Mouse (Mus musculus) heart, embryonic 14.5 days (tissue): ENCODE measurements around the gene Id3. TPM values are rescaled to one million over a fixed set of nuclear protein-coding genes. Genes with fewer than 3 reads are reported as not detected.

Experiments
- ATAC-seq: fragments of 200-750 bp; cut with Nextera tagmentation; 2 replicates; pipeline ENCODE4 v1.8.0; 2017; ENCODE audit warnings: low read depth, moderate TSS enrichment; ENCODE audit not compliant: insufficient number of reproducible peaks, insufficient read depth, low FRiP score
- H3K27ac ChIP-seq, 2 experiments: fragments of 200-500 bp in 1 of 2; fragments of 300-500 bp in 1 of 2; sonication (generic) in 1 of 2; replicated peaks in 1 of 2; 2 replicates each; pipeline ENCODE4 v1.5.1; 2012 to 2014; ENCODE audit warnings: low read depth in 2 of 2, low read length in 2 of 2, control low read depth in 1 of 2, mild to moderate bottlenecking in 1 of 2, mixed read lengths in 1 of 2; ENCODE audit not compliant: control insufficient read depth in 1 of 2, insufficient read depth in 1 of 2
- H3K27me3 ChIP-seq: fragments of 300-500 bp; sonication (generic); 2 replicates; pipeline ENCODE4 v1.6.1; 2014; ENCODE audit warnings: mild to moderate bottlenecking, low read length, control low read depth; ENCODE audit not compliant: control insufficient read depth, insufficient read depth
- H3K36me3 ChIP-seq: fragments of 300-500 bp; sonication (generic); 2 replicates; pipeline ENCODE4 v1.6.1; 2014; ENCODE audit warnings: mild to moderate bottlenecking, control low read depth, low read length, mixed read lengths; ENCODE audit not compliant: control insufficient read depth, insufficient read depth
- H3K4me1 ChIP-seq, 2 experiments: fragments of 200-500 bp in 1 of 2; fragments of 300-500 bp in 1 of 2; sonication (generic) in 1 of 2; 2 replicates each; pipeline ENCODE4 v1.6.1; 2012 to 2014; ENCODE audit warnings: low read length in 2 of 2, control low read depth in 1 of 2, mixed read lengths in 1 of 2; ENCODE audit not compliant: control insufficient read depth in 2 of 2, insufficient read depth in 2 of 2
- H3K4me2 ChIP-seq: fragments of 300-500 bp; sonication (generic); 2 replicates; pipeline ENCODE4 v1.6.1; 2014; ENCODE audit warnings: mild to moderate bottlenecking, low read length
- H3K4me3 ChIP-seq, 2 experiments: fragments of 200-500 bp in 1 of 2; fragments of 300-500 bp in 1 of 2; sonication (generic) in 1 of 2; 2 replicates each; pipeline ENCODE4 v1.5.1; 2012 to 2014; ENCODE audit warnings: low read length in 2 of 2, mild to moderate bottlenecking in 2 of 2, control low read depth in 1 of 2, low read depth in 1 of 2, moderate library complexity in 1 of 2; ENCODE audit not compliant: control insufficient read depth in 1 of 2, insufficient read depth in 1 of 2
- H3K9ac ChIP-seq: fragments of 300-500 bp; sonication (generic); 2 replicates; pipeline ENCODE4 v1.6.1; 2014; ENCODE audit warnings: mild to moderate bottlenecking, low read length
- H3K9me3 ChIP-seq: fragments of 300-500 bp; sonication (generic); 2 replicates; pipeline ENCODE4 v1.6.1; 2016; ENCODE audit warnings: low read length, control low read depth; ENCODE audit not compliant: control insufficient read depth
- WGBS: fragments of 180-500 bp; shearing (Covaris S2); extraction: QIAGEN DNeasy Blood & Tissue Kit; methylation state at CpG from one replicate; pipeline ENCODE4 v1.1.7; 2014; 5-methylcytosine and 5-hydroxymethylcytosine counted together
- polyA plus RNA-seq: library from polyadenylated mRNA; unstranded; fragments of >200 nt; fragmentation: Nextera tagmentation; extraction: Ambion mirVana; gene quantifications from 2 replicates; pipeline ENCODE4 v1.2.1, GENCODE M21; 2014

Gene Id3
- 247 and 296 TPM in 2 replicates for polyA plus RNA-seq

- ATAC-seq = peak; percentile 87
- 1% methylated on average over 39 of the region's 39 CpGs for WGBS
- H3K9me3 ChIP-seq = no peaks in the 10 kb centered on the region
Observed at GRCm38 (mm10) chr4:136143193-136143976, at the start of gene Id3. TSS of gene Id3 (plus strand) at chr4:136143497.

GRCm38 (mm10) chr4:136094519-136095219 lies 48.6 kb upstream of the Id3 start:
- WGBS = 82% methylated on average over 18 of the region's 18 CpGs
- Histone ChIP-seq H3K9me3 (peaks cover 8% of the 10 kb centered on the region; the same call in 1 of the 2 replicates), H3K4me1 (peaks cover under 1% of the 10 kb centered on the region in 2 experiments; a peak in 2 of 4 replicates), H3K4me3 (no peak overlapping the region), H3K27ac (0 out of 4 replicates have a peak overlapping the region, but pooled peaks of 1 of the 2 experiments have one; percentile 3), H3K9ac (no peak overlapping the region), H3K4me2 (no peak overlapping the region), H3K27me3 (no peaks in the 10 kb centered on the region), H3K36me3 (no peaks in the 10 kb centered on the region)
- ATAC-seq = no peak

More at GRCm38 (mm10) chr4:136143193-136143976, at the start of gene Id3:
- Histone ChIP-seq H3K4me3 (peak within 1 kb of the TSS; percentile 75 to 87), H3K36me3 (peaks cover 7% of the 10 kb centered on the region), H3K27ac (peak within 1 kb of the TSS; percentile 94 to 97), H3K9ac (peak within 1 kb of the TSS; percentile 95), H3K4me1 (peaks cover 42 to 61% of the 10 kb centered on the region in 2 experiments), H3K4me2 (peak within 1 kb of the TSS; percentile 86), H3K27me3 (peaks cover 13% of the 10 kb centered on the region)

DNA sequence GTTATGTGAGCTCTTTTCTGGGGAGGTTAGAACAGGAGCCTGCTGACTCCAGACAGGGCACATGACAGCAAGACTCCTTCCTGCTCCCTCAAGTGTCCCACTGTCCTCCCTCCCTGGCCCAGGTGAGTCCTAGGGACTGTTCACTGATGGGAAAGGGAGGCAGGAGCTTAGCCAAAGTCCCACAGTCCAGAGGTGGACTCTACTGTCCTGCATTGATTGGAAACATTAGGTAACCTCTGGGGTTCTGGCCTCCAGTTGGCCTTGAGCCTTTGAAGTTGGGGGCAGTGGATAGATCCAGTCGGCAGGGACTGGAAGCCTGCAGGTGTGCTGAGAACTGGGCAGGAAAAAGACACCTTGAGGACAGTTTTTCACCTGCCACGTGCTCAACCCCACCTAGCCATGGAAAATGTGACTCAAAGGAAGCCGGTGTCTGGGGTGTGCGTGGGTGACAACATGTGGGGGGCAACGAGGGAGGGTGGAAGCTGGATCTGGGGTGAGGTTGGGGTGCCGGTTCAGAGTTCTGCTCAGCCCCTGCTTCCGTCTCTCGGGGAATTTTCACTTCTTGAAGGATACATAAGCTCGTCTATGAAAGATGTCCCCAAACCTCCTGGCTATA lies 47.7 kb upstream of the Id3 start:
- Histone ChIP-seq H3K27me3 (no peaks in the 10 kb centered on the region), H3K4me2 (no peak overlapping the region), H3K9me3 (peaks cover 8% of the 10 kb centered on the region; the same call in 1 of the 2 replicates), H3K4me1 (peaks cover 8 to 10% of the 10 kb centered on the region in 2 experiments), H3K9ac (no peak overlapping the region), H3K36me3 (no peaks in the 10 kb centered on the region), H3K27ac (no peak overlapping the region), H3K4me3 (no peak overlapping the region)
- no peak for ATAC-seq
- 70% methylated on average over 9 of the region's 9 CpGs for WGBS

DNA sequence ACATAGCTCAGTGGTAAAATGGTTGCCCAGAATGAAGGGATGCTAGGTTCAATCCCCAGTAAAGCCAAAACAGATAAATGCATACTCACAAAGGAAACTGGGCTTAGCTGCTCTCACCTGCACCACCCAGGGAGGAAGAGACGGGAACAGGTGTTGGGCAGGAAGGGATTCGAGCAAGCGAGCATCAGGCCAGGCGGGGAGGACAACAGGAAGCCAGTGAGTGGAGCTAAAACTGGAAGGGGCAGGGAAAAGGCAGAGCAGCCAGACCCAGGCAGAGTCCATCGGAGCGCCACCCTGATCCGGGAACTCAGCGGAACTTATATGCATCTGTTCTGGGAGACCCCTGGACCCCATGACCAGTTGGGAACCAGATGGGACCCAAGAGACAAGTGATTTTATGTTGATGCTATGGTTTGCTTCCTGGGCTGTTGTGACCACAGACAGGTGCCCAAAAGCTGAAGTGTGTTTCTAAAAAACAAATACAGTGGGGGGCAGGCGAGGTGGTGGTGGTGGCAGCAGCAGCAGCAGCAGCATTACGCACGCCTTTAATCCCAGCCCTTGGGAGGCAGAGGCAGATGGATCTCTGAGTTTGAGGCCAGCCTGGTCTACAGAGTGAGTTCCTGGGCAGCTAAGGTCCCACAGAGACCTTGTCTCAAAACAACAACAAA lies 46.7 kb upstream of the Id3 start:
- H3K4me1 ChIP-seq = peaks cover 9 to 13% of the 10 kb centered on the region in 2 experiments
- H3K36me3 ChIP-seq = no peaks in the 10 kb centered on the region
- H3K9ac ChIP-seq = no peak overlapping the region
- no peak overlapping the region for H3K4me3 ChIP-seq
- 61% methylated on average over 11 of the region's 11 CpGs for WGBS
- peaks cover 8% of the 10 kb centered on the region; the same call in 1 of the 2 replicates for H3K9me3 ChIP-seq
- H3K4me2 ChIP-seq = no peak overlapping the region
- no peak for ATAC-seq
- no peaks in the 10 kb centered on the region for H3K27me3 ChIP-seq
- no peak overlapping the region for H3K27ac ChIP-seq

GRCm38 (mm10) chr4:136098446-136098845 lies 44.9 kb upstream of the Id3 start:
- no peaks in the 10 kb centered on the region for H3K27me3 ChIP-seq
- no peak overlapping the region for H3K4me2 ChIP-seq
- peaks cover 9 to 13% of the 10 kb centered on the region in 2 experiments for H3K4me1 ChIP-seq
- H3K36me3 ChIP-seq = no peaks in the 10 kb centered on the region
- ATAC-seq = no peak
- H3K27ac ChIP-seq = no peak overlapping the region
- H3K4me3 ChIP-seq = no peak overlapping the region
- no peak overlapping the region for H3K9ac ChIP-seq
- 100% methylated on average over 3 of the region's 3 CpGs for WGBS
- no peaks in the 10 kb centered on the region for H3K9me3 ChIP-seq

DNA sequence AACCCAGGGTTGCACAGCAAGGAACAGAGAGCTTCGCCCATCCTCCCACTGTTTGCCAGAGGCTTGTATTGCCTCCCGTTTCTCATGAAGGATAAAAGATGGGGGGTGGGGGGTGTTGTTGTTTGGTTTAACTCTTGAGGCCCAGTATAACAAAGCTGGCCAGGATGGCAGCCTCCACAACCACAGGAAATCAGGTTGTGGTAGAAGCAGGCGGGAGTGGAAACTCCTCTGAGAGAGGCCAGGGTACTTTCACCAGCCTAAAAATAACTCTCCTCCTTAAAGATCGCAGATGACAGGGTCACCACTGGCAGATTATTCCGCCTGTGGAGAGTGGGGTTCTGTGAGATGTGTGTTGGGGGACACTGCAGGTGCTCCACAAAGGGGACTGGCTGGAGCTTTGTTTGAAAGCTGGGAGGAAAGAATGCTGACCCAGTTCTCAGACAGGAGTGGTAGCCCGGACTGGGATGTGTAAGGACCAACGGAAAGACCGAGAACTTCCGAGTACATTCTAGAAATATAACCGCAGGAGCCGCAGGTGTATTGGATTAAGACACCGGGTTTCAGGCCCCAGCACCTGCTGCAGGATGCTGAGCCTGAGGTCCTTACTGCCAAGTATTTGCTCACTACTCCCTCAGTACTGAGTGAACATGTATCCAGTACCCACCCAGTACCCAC lies 42.8 kb upstream of the Id3 start:
- Histone ChIP-seq H3K4me1 (peaks cover 18 to 19% of the 10 kb centered on the region in 2 experiments), H3K4me3 (no peak overlapping the region), H3K27me3 (no peaks in the 10 kb centered on the region), H3K27ac (peak overlapping the region in 1 of 2 experiments; percentile 47; a peak in 2 of 4 replicates), H3K9me3 (no peaks in the 10 kb centered on the region), H3K36me3 (no peaks in the 10 kb centered on the region), H3K9ac (peak overlapping the region; percentile 41; the same call in 1 of the 2 replicates), H3K4me2 (no peak overlapping the region)
- WGBS = 41% methylated on average over 12 of the region's 12 CpGs
- no peak for ATAC-seq
